Mouse (Mus musculus) liver, embryonic 12.5 days (tissue): ENCODE results near the gene Zeb2. TPM values are rescaled to one million over a fixed set of nuclear protein-coding genes. Genes with fewer than 3 reads are reported as not detected.

Source experiments
- ATAC-seq: fragments of 200-750 bp; cut with Nextera tagmentation; 2 replicates; pipeline ENCODE4 v1.8.0; 2017; ENCODE audit warnings: moderate number of reproducible peaks, mild to moderate bottlenecking, moderate library complexity
- H3K27ac ChIP-seq: fragments of 300-500 bp; sonication (generic); 2 replicates; pipeline ENCODE4 v1.5.1; 2016; ENCODE audit warnings: mild to moderate bottlenecking
- H3K27me3 ChIP-seq: fragments of 300-500 bp; sonication (generic); replicated peaks from 2 replicates; pipeline ENCODE4 v1.6.1; 2016; ENCODE audit warnings: mild to moderate bottlenecking, moderate library complexity
- H3K36me3 ChIP-seq: fragments of 300-500 bp; sonication (generic); 2 replicates; pipeline ENCODE4 v1.6.1; 2016; ENCODE audit warnings: mild to moderate bottlenecking, moderate library complexity
- H3K4me1 ChIP-seq: fragments of 300-500 bp; sonication (generic); 2 replicates; pipeline ENCODE4 v1.6.1; 2016
- H3K4me2 ChIP-seq: fragments of 300-500 bp; sonication (generic); 2 replicates; pipeline ENCODE4 v1.6.1; 2016; ENCODE audit warnings: mild to moderate bottlenecking, moderate library complexity
- H3K4me3 ChIP-seq: fragments of 300-500 bp; sonication (generic); 2 replicates; pipeline ENCODE4 v1.5.1; 2016; ENCODE audit warnings: mild to moderate bottlenecking, moderate library complexity
- H3K9ac ChIP-seq: fragments of 300-500 bp; sonication (generic); 2 replicates; pipeline ENCODE4 v1.6.1; 2016; ENCODE audit warnings: mild to moderate bottlenecking, moderate library complexity
- H3K9me3 ChIP-seq: fragments of 300-500 bp; sonication (generic); replicated peaks from 2 replicates; pipeline ENCODE4 v1.6.1; 2016; ENCODE audit warnings: mild to moderate bottlenecking, moderate library complexity
- WGBS: fragments of 180-500 bp; shearing (Covaris S2); methylation state at CpG from one replicate; pipeline ENCODE4 v1.1.7; 2016; ENCODE audit not compliant: insufficient replicate concordance; 5-methylcytosine and 5-hydroxymethylcytosine counted together
- polyA plus RNA-seq: library from polyadenylated mRNA; unstranded; fragments of >200 nt; fragmentation: Nextera tagmentation; extraction: Ambion mirVana; gene quantifications from 2 replicates; pipeline ENCODE4 v1.2.1, GENCODE M21; 2016

The Zeb2 gene
- polyA plus RNA-seq, 1 experiment from 2014 or later, result 22.1 TPM

DNA sequence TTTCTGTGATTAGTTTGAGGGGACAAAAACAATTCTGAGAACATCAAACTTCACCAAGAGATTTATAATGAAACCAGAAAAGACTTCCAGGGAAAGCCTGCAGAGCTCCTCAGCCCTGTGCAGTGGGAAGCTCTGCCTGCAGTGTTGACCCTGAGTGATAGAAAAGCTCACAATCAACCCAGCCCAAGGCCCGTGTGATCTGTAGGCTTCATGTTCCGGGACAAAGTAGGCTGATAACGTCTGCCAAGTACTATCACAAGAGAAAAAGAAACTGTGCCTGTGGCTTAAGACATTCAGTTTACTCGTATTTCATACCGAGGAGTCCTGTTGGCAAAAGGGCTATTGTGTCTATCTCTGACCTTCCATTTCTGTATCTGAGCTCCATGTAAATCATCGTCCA, 143.4 kb downstream of the Zeb2 start:
- no peaks in the 10 kb centered on the region for H3K9me3 ChIP-seq
- no peak overlapping the region for H3K4me3 ChIP-seq
- no peaks in the 10 kb centered on the region for H3K36me3 ChIP-seq
- 37% methylated on average over 6 of the region's 6 CpGs for WGBS
- ATAC-seq, result peak; percentile 63; the same call in 1 of the 2 replicates
- peaks cover under 1% of the 10 kb centered on the region; the same call in 1 of the 2 replicates for H3K27me3 ChIP-seq
- H3K9ac ChIP-seq, result no peak overlapping the region
- H3K4me2 ChIP-seq, result peak overlapping the region; percentile 6; the same call in 1 of the 2 replicates
- no peak overlapping the region for H3K27ac ChIP-seq
- peaks cover 48% of the 10 kb centered on the region for H3K4me1 ChIP-seq

DNA sequence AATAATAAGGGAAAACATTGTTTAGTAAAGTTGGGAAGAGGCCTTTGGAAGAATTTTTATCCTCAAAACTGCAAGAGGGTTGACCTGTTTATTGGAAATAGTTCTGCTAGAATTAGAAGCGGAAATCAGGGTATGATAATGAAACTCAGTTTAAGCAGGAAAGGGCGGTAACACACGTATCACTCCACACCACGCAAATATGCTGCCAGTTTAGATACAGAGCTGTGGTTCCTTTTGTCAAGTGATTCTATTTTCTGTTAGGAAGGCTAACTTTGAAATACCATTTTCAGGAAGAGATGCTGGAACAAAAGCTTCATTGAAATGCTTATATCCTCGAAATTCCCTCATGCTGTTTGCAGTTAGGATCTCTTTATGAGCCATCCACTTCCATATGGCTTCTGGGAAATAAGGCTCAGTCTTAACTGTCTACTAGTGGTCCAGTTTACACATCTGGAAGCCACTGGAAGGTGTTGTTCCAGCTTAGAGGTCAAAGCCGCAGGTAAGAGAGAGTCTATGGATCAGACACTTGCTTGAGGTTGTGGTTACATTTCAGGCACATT, 147.0 kb downstream of the Zeb2 start:
- Histone ChIP-seq H3K27ac (peak overlapping the region; percentile 59; the same call in 1 of the 2 replicates), H3K4me2 (peak overlapping the region; percentile 6; the same call in 1 of the 2 replicates), H3K4me1 (peaks cover 39% of the 10 kb centered on the region), H3K9me3 (no peaks in the 10 kb centered on the region), H3K36me3 (no peaks in the 10 kb centered on the region), H3K27me3 (no peaks in the 10 kb centered on the region), H3K9ac (no peak overlapping the region), H3K4me3 (no peak overlapping the region)
- 46% methylated on average over 6 of the region's 6 CpGs for WGBS
- ATAC-seq, result 0 out of 2 replicates have a peak, but pooled peaks have one; percentile 51

DNA sequence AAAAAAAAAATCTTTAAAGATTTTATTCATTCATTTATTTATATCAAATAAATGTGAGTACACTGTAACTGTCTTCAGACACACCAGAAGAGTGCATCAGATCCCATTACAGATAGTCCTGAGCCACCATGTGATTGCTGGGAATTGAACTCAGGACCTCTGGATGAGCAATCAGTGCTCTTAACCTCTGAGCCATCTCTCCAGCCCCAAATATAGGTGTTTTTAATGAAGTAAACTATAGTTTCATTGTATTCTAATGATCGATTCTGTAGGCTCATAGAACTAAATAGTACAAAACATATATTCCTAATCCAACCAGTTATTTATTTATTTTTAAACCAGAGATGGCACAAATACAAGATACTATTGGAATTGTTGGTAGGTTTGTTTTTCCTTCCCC, 147.6 kb downstream of the Zeb2 start:
- H3K4me2 ChIP-seq, result peak overlapping the region; percentile 6; the same call in 1 of the 2 replicates
- peaks cover 35% of the 10 kb centered on the region for H3K4me1 ChIP-seq
- WGBS, result 75% methylated on average over 1 of the region's 1 CpGs
- H3K9me3 ChIP-seq, result no peaks in the 10 kb centered on the region
- no peaks in the 10 kb centered on the region for H3K36me3 ChIP-seq
- H3K9ac ChIP-seq, result no peak overlapping the region
- no peak for ATAC-seq
- no peak overlapping the region for H3K27ac ChIP-seq
- H3K4me3 ChIP-seq, result no peak overlapping the region
- H3K27me3 ChIP-seq, result no peaks in the 10 kb centered on the region

DNA sequence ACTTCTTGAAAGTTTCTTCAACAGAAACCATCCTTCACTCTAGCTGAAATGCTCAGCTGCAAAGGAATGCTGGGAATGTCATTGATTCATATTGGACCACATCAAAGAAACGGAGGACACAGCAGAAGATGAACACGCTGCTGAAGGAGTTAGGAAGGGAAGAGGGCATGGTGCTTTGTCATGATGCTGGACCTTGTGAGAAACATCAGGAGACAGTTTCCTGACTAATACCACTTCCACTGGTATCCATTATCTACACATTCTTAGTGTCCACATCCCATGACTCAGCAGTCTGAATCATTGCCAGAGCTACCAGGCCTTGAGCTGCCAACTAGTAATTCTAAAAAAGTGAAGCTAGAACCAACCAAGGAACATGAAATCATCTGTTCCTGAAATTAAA, 148.0 kb downstream of the Zeb2 start:
- H3K4me1 ChIP-seq, result peaks cover 31% of the 10 kb centered on the region
- no peaks in the 10 kb centered on the region for H3K36me3 ChIP-seq
- H3K4me3 ChIP-seq, result no peak overlapping the region
- ATAC-seq, result peak; percentile 82
- no peak overlapping the region for H3K9ac ChIP-seq
- 49% methylated on average over 2 of the region's 2 CpGs for WGBS
- no peaks in the 10 kb centered on the region for H3K27me3 ChIP-seq
- H3K4me2 ChIP-seq, result no peak overlapping the region
- no peaks in the 10 kb centered on the region for H3K9me3 ChIP-seq
- H3K27ac ChIP-seq, result no peak overlapping the region

DNA sequence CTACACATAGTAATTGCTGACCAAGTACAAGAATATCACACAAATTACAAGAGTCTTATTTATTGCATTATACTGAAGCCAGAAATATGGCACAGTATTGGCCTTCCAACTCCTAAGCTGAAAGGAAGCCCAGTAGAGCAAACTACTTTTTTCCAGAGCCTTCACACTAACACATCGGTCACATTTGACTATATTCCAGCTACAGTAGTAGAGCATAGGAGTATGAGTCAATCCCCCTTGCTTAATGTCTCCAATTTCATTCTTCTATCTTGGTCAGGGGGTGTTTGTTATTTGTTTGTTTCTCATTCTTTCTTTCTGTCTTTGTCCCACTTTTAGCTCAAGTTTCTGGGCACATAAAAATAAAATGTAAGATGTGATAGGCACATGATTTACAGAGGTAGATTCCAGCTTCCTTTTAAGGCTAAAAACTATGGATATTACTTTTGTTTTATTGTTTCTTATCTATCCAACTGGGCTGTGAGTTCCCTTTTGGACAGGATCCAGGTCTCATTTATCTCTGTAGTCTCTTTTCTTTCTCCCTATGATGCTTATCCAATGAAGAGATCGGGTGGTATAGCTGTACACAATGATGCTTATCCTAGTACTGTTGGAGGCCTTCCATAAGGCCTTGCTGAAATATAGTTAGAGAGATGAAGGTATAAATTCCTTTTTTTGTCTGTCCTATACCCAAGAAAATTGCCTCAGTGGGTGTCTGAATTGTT, 151.2 kb downstream of the Zeb2 start:
- Histone ChIP-seq H3K27me3 (no peaks in the 10 kb centered on the region), H3K27ac (no peak overlapping the region), H3K36me3 (no peaks in the 10 kb centered on the region), H3K4me3 (no peak overlapping the region), H3K4me1 (peaks cover 36% of the 10 kb centered on the region), H3K4me2 (no peak overlapping the region), H3K9me3 (no peaks in the 10 kb centered on the region), H3K9ac (no peak overlapping the region)
- ATAC-seq, result no peak
- 72% methylated on average over 2 of the region's 2 CpGs for WGBS

DNA sequence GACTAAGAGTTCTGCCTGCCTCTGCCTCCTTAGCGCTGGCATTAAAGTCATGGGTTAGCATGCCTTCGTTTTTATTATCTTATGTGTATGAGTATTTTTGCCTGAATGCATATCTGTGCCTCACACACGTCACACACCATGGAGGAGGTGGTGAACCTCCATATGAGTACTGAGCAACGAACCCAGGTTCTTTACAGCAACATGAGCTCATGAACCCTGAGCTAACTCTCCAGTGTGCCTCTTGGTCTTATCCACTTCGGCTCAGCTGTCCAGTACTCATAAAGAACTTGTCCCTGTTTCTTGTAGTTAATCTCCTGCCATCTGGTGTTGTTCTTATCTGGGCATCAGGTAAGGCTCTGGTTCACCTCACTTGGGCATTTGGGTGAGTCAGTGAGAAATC, 154.6 kb downstream of the Zeb2 start:
- no peaks in the 10 kb centered on the region for H3K9me3 ChIP-seq
- H3K4me2 ChIP-seq, result no peak overlapping the region
- no peaks in the 10 kb centered on the region for H3K27me3 ChIP-seq
- no peak overlapping the region for H3K4me3 ChIP-seq
- WGBS, result 52% methylated on average over 5 of the region's 5 CpGs
- H3K27ac ChIP-seq, result no peak overlapping the region
- peaks cover 17% of the 10 kb centered on the region for H3K4me1 ChIP-seq
- H3K36me3 ChIP-seq, result no peaks in the 10 kb centered on the region
- no peak for ATAC-seq
- no peak overlapping the region for H3K9ac ChIP-seq

DNA sequence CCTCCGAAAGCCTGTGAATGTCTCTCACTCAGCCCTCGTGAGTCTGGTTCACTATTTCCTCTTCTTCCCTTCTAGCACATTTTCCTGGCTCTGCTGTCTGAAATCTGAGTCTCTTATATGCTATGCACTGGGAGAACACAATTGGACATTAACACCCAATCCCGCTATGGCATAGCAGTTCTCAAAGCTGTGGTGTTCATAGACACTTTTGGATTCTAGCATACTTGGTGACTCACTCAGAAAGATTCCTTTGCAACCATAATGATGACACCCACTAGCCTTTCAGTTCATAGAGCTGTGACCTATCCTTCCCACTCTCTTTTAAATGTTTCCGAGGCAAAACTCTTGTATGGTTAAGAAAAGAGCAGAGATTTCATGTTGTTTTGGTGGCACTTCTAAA, 156.0 kb downstream of the Zeb2 start:
- no peak for ATAC-seq

DNA sequence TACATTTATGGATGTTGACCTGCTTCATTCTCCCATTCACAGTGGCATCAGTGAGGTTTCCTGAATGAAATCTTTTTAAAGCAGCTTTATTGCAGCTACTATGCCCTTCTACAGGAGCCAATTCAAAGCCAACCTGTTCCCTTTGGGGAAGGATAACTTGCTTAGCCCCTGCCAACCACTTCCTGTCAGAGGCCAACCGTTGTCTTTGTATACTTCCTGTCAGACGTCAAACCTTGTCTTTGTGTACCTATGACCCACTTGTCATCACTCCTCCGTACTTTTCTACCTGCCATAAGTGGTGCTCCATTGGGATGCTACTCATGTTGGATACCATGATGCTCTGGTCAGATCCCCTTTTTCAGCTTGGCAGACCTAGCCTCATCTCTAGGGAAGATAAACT, 156.6 kb downstream of the Zeb2 start:
- no peak for ATAC-seq
- H3K9me3 ChIP-seq, result no peaks in the 10 kb centered on the region
- peaks cover 26% of the 10 kb centered on the region for H3K4me1 ChIP-seq
- WGBS, result 29% methylated on average over 3 of the region's 3 CpGs
- no peaks in the 10 kb centered on the region for H3K36me3 ChIP-seq
- H3K27ac ChIP-seq, result no peak overlapping the region
- no peaks in the 10 kb centered on the region for H3K27me3 ChIP-seq
- no peak overlapping the region for H3K4me2 ChIP-seq
- no peak overlapping the region for H3K4me3 ChIP-seq
- H3K9ac ChIP-seq, result no peak overlapping the region

More for the DNA sequence above, 156.0 kb downstream of the Zeb2 start:
- Histone ChIP-seq H3K27me3 (no peaks in the 10 kb centered on the region), H3K36me3 (no peaks in the 10 kb centered on the region), H3K9ac (no peak overlapping the region), H3K4me2 (no peak overlapping the region), H3K9me3 (no peaks in the 10 kb centered on the region), H3K27ac (no peak overlapping the region), H3K4me3 (no peak overlapping the region), H3K4me1 (peaks cover 20% of the 10 kb centered on the region)
- WGBS, result 82% methylated on average over 4 of the region's 4 CpGs

DNA sequence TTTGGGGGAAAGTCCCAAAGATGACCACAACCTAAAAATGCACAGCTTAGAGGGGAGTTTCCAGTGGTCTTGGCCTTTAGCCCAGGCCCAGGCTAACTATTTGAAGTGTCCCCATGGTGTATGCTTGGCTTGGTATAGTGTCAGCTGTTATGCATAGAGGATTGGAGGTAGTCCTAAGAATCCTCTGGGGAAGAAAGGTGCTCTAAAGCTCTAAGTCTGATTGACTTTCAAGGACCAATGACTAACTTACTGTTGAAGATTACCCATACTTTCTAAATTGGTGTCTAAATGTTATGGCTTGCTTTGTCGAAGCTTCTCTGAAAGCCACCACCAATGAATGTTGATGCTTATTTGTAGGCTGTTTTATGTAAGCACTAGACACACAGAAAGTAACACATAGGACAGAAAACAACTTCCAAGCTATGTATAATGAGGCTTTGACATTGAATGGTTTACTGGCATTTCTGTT, 159.8 kb downstream of the Zeb2 start:
- WGBS, result 67% methylated on average over 1 of the region's 1 CpGs
- H3K9ac ChIP-seq, result no peak overlapping the region
- peak; percentile 36; the same call in 1 of the 2 replicates for ATAC-seq
- no peak overlapping the region for H3K4me3 ChIP-seq
- no peak overlapping the region for H3K27ac ChIP-seq
- H3K4me1 ChIP-seq, result peaks cover 41% of the 10 kb centered on the region
- H3K9me3 ChIP-seq, result no peaks in the 10 kb centered on the region
- H3K4me2 ChIP-seq, result no peak overlapping the region
- H3K27me3 ChIP-seq, result no peaks in the 10 kb centered on the region
- no peaks in the 10 kb centered on the region for H3K36me3 ChIP-seq

DNA sequence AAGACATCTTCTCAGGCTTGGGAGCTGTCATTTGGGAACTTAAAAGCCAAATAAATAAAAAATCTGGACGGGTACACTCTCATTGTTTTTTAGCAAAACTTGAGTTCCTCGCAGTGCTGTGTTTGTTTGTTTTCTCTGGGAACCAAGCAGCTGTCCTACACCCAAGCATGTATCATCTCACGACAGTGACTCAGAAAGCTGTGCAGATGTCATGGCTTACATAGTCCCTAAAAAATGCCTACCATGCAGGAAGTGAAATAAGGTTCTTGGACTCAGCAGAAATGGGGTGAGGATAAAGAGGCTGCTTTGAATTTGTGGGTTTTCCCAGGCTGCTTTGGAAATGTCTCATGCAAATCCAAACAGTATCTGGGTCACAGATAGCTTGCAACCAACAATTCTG, 161.0 kb downstream of the Zeb2 start:
- Histone ChIP-seq H3K4me3 (no peak overlapping the region), H3K4me2 (no peak overlapping the region), H3K27ac (peak overlapping the region; percentile 27), H3K27me3 (no peaks in the 10 kb centered on the region), H3K9ac (no peak overlapping the region), H3K4me1 (peaks cover 43% of the 10 kb centered on the region), H3K36me3 (no peaks in the 10 kb centered on the region), H3K9me3 (no peaks in the 10 kb centered on the region)
- 42% methylated on average over 3 of the region's 3 CpGs for WGBS
- ATAC-seq, result no peak

DNA sequence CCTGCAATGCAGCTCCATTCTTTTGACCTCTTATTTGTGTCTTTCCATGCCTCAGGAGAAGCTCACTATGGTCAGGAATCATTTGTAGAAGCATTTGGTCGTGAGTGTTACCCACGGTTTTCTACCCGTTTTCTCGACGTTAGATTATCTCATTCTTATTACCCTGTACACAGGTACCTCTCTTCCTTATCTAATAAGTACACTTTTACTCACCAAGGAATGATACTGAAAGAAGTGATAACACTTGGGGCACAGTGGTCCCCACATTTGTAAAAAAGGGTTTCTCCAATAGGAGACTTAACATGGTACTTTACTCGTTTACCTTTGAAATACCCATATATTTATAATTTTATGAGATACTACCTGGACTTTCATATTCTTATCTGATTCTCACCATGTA, 161.7 kb downstream of the Zeb2 start:
- no peak overlapping the region for H3K4me3 ChIP-seq
- peaks cover 43% of the 10 kb centered on the region for H3K4me1 ChIP-seq
- no peaks in the 10 kb centered on the region for H3K36me3 ChIP-seq
- ATAC-seq, result peak; percentile 72
- H3K4me2 ChIP-seq, result peak overlapping the region; percentile 43
- no peak overlapping the region for H3K9ac ChIP-seq
- no peaks in the 10 kb centered on the region for H3K27me3 ChIP-seq
- 39% methylated on average over 6 of the region's 6 CpGs for WGBS
- no peaks in the 10 kb centered on the region for H3K9me3 ChIP-seq
- H3K27ac ChIP-seq, result peak overlapping the region; percentile 27; the same call in 1 of the 2 replicates

DNA sequence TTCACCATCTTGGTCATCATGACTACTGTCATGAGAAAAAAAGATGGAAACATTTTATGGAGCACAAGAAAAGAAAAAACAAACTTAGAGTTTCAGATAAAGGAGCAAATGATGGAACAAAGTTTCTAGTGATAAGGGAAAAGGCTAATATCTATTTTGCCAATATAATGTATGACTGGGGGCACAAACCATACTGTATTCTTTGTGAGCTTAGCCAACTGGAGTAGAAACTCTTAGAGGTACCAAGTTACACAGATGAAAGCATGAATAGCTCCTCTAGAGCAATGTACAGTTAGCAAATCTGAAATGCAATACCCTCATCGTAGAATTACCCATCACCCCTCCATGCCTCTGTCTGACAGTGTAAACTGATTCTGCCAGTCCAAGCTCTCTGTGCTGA, 163.0 kb downstream of the Zeb2 start:
- H3K27me3 ChIP-seq, result no peaks in the 10 kb centered on the region
- H3K4me3 ChIP-seq, result no peak overlapping the region
- 79% methylated on average over 1 of the region's 1 CpGs for WGBS
- ATAC-seq, result no peak
- H3K9me3 ChIP-seq, result no peaks in the 10 kb centered on the region
- no peak overlapping the region for H3K9ac ChIP-seq
- H3K4me1 ChIP-seq, result peaks cover 43% of the 10 kb centered on the region
- H3K36me3 ChIP-seq, result no peaks in the 10 kb centered on the region
- no peak overlapping the region for H3K4me2 ChIP-seq
- H3K27ac ChIP-seq, result peak overlapping the region; percentile 16
